Mouse (Mus musculus): ENCODE results near the gene Sox13.

DNA sequence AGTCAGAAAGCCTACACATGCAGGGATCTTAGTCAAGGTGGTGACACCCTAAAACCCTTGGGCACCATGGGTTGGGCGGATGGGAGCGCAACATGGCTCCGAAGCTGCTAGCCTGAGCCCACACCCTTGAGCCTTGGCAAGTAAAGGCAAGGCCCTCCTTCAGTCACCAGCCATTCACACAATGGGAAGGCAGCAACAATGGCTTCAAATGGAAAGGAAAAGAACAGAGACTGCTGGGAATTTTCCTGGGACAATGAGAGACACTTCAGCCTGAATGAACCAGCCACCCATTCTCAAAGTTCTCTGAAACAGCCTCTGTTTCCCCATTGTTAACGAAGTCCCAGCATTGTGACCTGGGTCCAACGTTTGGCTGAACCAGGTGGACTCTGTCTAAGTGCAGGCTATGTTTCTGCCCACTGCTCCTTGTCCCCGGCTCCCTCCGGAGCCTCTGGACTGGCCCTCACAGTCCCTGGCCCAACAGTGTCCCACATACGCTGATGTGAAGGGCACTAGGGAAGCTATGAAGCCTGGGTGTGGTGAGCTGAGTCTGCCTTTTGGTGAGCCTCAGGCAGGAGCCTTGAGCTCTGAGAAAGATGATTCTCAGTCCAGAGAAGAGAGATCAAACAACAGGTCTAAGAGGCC is 12.6 kb downstream of the Sox13 start:
- TF ChIP-seq CTCF (IDR thresholded peaks at IDR 0.05; ENCODE audit: borderline replicate concordance, insufficient read depth, low read length): no peak
- TF ChIP-seq POLR2A (IDR thresholded peaks at IDR 0.05; ENCODE audit: low read depth, low read length): no peak

All from embryonic fibroblast, embryonic 13.5 days (primary cell).